Mouse (Mus musculus) limb, embryonic 11.5 days (tissue): ENCODE data around the gene Unc119. TPM values are rescaled to one million over a fixed set of nuclear protein-coding genes. Genes with fewer than 3 reads are reported as not detected.
A peak's percentile ranks its signal among the peaks of the same experiment; 100 is the strongest.

Experiments
- ATAC-seq: fragments of 200-750 bp; cut with Nextera tagmentation; 2 replicates; pipeline ENCODE4 v1.8.0; 2017; ENCODE audit warnings: low read depth; ENCODE audit not compliant: insufficient number of reproducible peaks, low FRiP score, low TSS enrichment
- DNase-seq: peaks from one replicate; pipeline ENCODE4 v3.0.0-alpha.2; 2015; ENCODE audit warnings: low spot score
- H3K27ac ChIP-seq: fragments of 300-500 bp; sonication (generic); replicated peaks from 2 replicates; pipeline ENCODE4 v1.5.1; 2014; ENCODE audit warnings: low read depth, mild to moderate bottlenecking, low read length
- H3K27me3 ChIP-seq: fragments of 300-500 bp; sonication (generic); 2 replicates; pipeline ENCODE4 v1.6.1; 2014; ENCODE audit warnings: mild to moderate bottlenecking, low read length, mixed read lengths; ENCODE audit not compliant: control insufficient read depth, insufficient read depth
- H3K36me3 ChIP-seq: fragments of 300-500 bp; sonication (generic); 2 replicates; pipeline ENCODE4 v1.6.1; 2014; ENCODE audit warnings: mild to moderate bottlenecking, low read length, moderate library complexity, mixed read lengths; ENCODE audit not compliant: control insufficient read depth, insufficient read depth
- H3K4me1 ChIP-seq: fragments of 300-500 bp; sonication (generic); 2 replicates; pipeline ENCODE4 v1.6.1; 2014; ENCODE audit warnings: low read length, mixed read lengths; ENCODE audit not compliant: control insufficient read depth, insufficient read depth
- H3K4me2 ChIP-seq: fragments of 300-500 bp; sonication (generic); 2 replicates; pipeline ENCODE4 v1.6.1; 2014; ENCODE audit warnings: low read depth, mild to moderate bottlenecking, moderate library complexity; ENCODE audit not compliant: severe bottlenecking
- H3K4me3 ChIP-seq: fragments of 300-500 bp; sonication (generic); 2 replicates; pipeline ENCODE4 v1.5.1; 2014; ENCODE audit warnings: low read depth, low read length
- H3K9ac ChIP-seq: fragments of 300-500 bp; sonication (generic); 2 replicates; pipeline ENCODE4 v1.6.1; 2014; ENCODE audit warnings: mild to moderate bottlenecking, low read length
- H3K9me3 ChIP-seq: fragments of 300-500 bp; sonication (generic); 2 replicates; pipeline ENCODE4 v1.6.1; 2016; ENCODE audit warnings: low read length; ENCODE audit not compliant: control insufficient read depth
- WGBS: fragments of 180-500 bp; shearing (Covaris S2); extraction: QIAGEN DNeasy Blood & Tissue Kit; methylation state at CpG from one replicate; pipeline ENCODE4 v1.1.7; 2014; 5-methylcytosine and 5-hydroxymethylcytosine counted together
- polyA plus RNA-seq: library from polyadenylated mRNA; unstranded; fragments of >200 nt; fragmentation: Nextera tagmentation; extraction: Ambion mirVana; gene quantifications from 2 replicates; pipeline ENCODE4 v1.2.1, GENCODE M21; 2014

Unc119 gene
- polyA plus RNA-seq, 1 experiment from 2014 or later: 86.9 TPM

GRCm38 (mm10) chr11:78392728-78393127, 49.4 kb downstream of the Unc119 start:
- DNase-seq: no peak
- Histone ChIP-seq H3K27me3 (no peaks in the 10 kb centered on the region), H3K36me3 (no peaks in the 10 kb centered on the region), H3K9me3 (no peaks in the 10 kb centered on the region; the same call in 1 of the 2 replicates), H3K4me2 (no peak overlapping the region), H3K9ac (no peak overlapping the region), H3K4me1 (0 out of 2 replicates have a peak, but pooled peaks cover 3% of the 10 kb centered on the region), H3K4me3 (no peak overlapping the region), H3K27ac (no peak overlapping the region)
- no peak for ATAC-seq
- 81% methylated on average over 3 of the region's 3 CpGs for WGBS

- Histone ChIP-seq H3K4me1 (0 out of 2 replicates have a peak, but pooled peaks cover 3% of the 10 kb centered on the region), H3K4me3 (peak overlapping the region; percentile 12; the same call in 1 of the 2 replicates), H3K9me3 (no peaks in the 10 kb centered on the region; the same call in 1 of the 2 replicates), H3K27ac (no peak overlapping the region), H3K27me3 (no peaks in the 10 kb centered on the region), H3K4me2 (peak overlapping the region; percentile 48), H3K9ac (no peak overlapping the region), H3K36me3 (no peaks in the 10 kb centered on the region)
- 42% methylated on average over 11 of the region's 11 CpGs for WGBS
- DNase-seq (no peak), ATAC-seq (no peak)
Measured at GRCm38 (mm10) chr11:78396950-78397349, 53.7 kb downstream of the Unc119 start.

GRCm38 (mm10) chr11:78397397-78397796, 54.1 kb downstream of the Unc119 start:
- Histone ChIP-seq H3K27me3 (no peaks in the 10 kb centered on the region), H3K27ac (no peak overlapping the region), H3K9ac (peak overlapping the region; percentile 47; the same call in 1 of the 2 replicates), H3K4me3 (peak overlapping the region; percentile 12; the same call in 1 of the 2 replicates), H3K4me1 (0 out of 2 replicates have a peak, but pooled peaks cover 3% of the 10 kb centered on the region), H3K4me2 (peak overlapping the region; percentile 48), H3K9me3 (no peaks in the 10 kb centered on the region; the same call in 1 of the 2 replicates), H3K36me3 (no peaks in the 10 kb centered on the region)
- no peak for ATAC-seq
- WGBS: 10% methylated on average over 18 of the region's 18 CpGs
- peak; percentile 86 for DNase-seq

DNA sequence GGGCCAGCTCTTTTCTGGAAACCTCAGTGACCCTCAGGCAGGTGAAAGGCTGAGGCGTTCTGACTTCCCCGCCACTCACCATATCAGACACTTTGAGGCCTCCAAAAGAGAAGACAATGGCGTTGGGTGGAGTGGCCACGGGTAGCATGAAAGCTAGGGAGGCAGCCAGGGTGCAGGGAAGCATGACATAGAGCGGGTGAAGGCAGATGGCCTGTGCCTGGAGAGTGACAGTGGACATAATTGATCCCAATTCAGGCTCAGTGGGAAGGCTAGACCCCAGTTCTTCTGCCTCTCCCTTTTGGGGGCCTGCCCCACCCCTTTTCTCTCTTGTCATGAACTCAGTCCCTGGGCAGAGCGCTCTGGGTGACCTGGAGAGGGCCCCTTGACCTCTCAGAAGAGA, 54.9 kb downstream of the Unc119 start:
- H3K4me1 ChIP-seq: 0 out of 2 replicates have a peak, but pooled peaks cover 3% of the 10 kb centered on the region
- DNase-seq (no peak), ATAC-seq (no peak)
- no peaks in the 10 kb centered on the region for H3K36me3 ChIP-seq
- no peaks in the 10 kb centered on the region; the same call in 1 of the 2 replicates for H3K9me3 ChIP-seq
- no peak overlapping the region for H3K27ac ChIP-seq
- no peak overlapping the region for H3K4me3 ChIP-seq
- no peaks in the 10 kb centered on the region for H3K27me3 ChIP-seq
- 80% methylated on average over 6 of the region's 6 CpGs for whole genome bisulfite sequencing
- H3K4me2 ChIP-seq: no peak overlapping the region
- H3K9ac ChIP-seq: no peak overlapping the region

Other genes with a start within 250 kb of the Unc119 start
- gene Fam222b, start 248.8 kb upstream of the Unc119 start, polyA plus RNA-seq: 21.8 and 24.6 TPM in 2 replicates
- gene Traf4, start 177.9 kb upstream of the Unc119 start, polyA plus RNA-seq: 92.6 and 114 TPM in 2 replicates
- gene Nek8, start 166.8 kb upstream of the Unc119 start, polyA plus RNA-seq: 15.0 and 15.5 TPM in 2 replicates
- gene Tlcd1, start 166.8 kb upstream of the Unc119 start, polyA plus RNA-seq: 8.7 and 10.4 TPM in 2 replicates
- 1,529 and 1,574 TPM in 2 replicates for gene Rpl23a, start 159.9 kb upstream of the Unc119 start, polyA plus RNA-seq
- 142 and 144 TPM in 2 replicates for gene Rab34, start 155.1 kb upstream of the Unc119 start, polyA plus RNA-seq
- 0.84 and 1.3 TPM in 2 replicates for gene Proca1, start 150.1 kb upstream of the Unc119 start, polyA plus RNA-seq
- gene Sdf2, start 97.7 kb upstream of the Unc119 start, polyA plus RNA-seq: 44.0 and 44.9 TPM in 2 replicates
- 30.8 and 34.1 TPM in 2 replicates for gene Supt6, start 97.5 kb upstream of the Unc119 start, polyA plus RNA-seq
- gene 2610507B11Rik, start 81.7 kb upstream of the Unc119 start, polyA plus RNA-seq: 71.5 and 72.6 TPM in 2 replicates
- 0.09 and 0.16 TPM in 2 replicates for gene BC030499, start 52.6 kb upstream of the Unc119 start, polyA plus RNA-seq
- 65.6 and 72.4 TPM in 2 replicates for gene Spag5, start 42.0 kb upstream of the Unc119 start, polyA plus RNA-seq
- gene Aldoc, start 20.5 kb upstream of the Unc119 start, polyA plus RNA-seq: 3.6 and 8.5 TPM in 2 replicates
- 69.2 and 70.2 TPM in 2 replicates for gene Pigs, start 15.1 kb upstream of the Unc119 start, polyA plus RNA-seq
- 0.04 and 0.06 TPM in 2 replicates for gene Foxn1, start 43.1 kb downstream of the Unc119 start, polyA plus RNA-seq
- not detected in 2 replicates for gene Slc13a2, start 78.7 kb downstream of the Unc119 start, polyA plus RNA-seq
- 14.9 and 16.2 TPM in 2 replicates for gene Slc46a1, start 122.2 kb downstream of the Unc119 start, polyA plus RNA-seq
- gene Sarm1, start 154.3 kb downstream of the Unc119 start, polyA plus RNA-seq: 2.2 and 2.5 TPM in 2 replicates
- gene Vtn, start 155.6 kb downstream of the Unc119 start, polyA plus RNA-seq: 0.41 TPM in 1 of 2 replicates, not detected in the other
- gene Sebox, start 160.0 kb downstream of the Unc119 start, polyA plus RNA-seq: not detected in 2 replicates
- gene Tmem199, start 168.7 kb downstream of the Unc119 start, polyA plus RNA-seq: 62.0 and 66.5 TPM in 2 replicates
- gene Poldip2, start 168.7 kb downstream of the Unc119 start, polyA plus RNA-seq: 164 and 165 TPM in 2 replicates
- 84.3 and 85.1 TPM in 2 replicates for gene Tnfaip1, start 192.8 kb downstream of the Unc119 start, polyA plus RNA-seq
- gene Ift20, start 192.9 kb downstream of the Unc119 start, polyA plus RNA-seq: 128 and 130 TPM in 2 replicates
- 83.3 and 83.8 TPM in 2 replicates for gene Tmem97, start 207.3 kb downstream of the Unc119 start, polyA plus RNA-seq